In the genomic region with DNA sequence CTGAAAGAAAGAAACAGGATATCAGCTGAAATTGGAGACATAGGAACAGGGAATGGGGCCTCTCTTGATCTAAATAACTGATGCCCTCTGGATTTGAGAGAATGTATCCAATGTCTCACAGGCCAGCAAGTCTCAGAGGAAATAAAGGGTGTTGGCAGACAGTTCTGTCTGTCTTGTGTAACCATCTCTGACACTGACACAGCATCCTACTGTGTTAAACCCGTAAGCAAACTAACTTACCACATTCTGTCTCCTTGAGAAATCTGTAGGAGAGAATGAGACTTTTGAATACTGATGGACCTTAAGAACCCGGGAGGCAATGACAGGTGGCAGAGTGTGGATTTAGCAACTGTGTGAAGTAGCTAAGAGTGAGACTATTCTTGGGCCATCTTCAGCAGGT, we compare ENCODE assay signal across 25 mouse cellular contexts. TPM values are rescaled to one million over a fixed set of nuclear protein-coding genes. Genes with fewer than 3 reads are reported as not detected.
"Had no signal": no experiment of that assay in that cellular context is flagged by ENCODE, and none has a peak within 500 bp of the region (broad histone marks: within the 10 kb centered on the region; RNA-seq: fewer than 3 reads in every experiment).

No protein-coding gene starts in this region.

- ATAC-seq: liver, embryonic 12.5 days had no signal

- H3K27ac ChIP-seq: limb, embryonic 12.5 days; limb, embryonic 15.5 days; liver, embryonic 12.5 days; liver, embryonic 15.5 days had no signal

- H3K4me2 ChIP-seq: limb, embryonic 12.5 days; limb, embryonic 15.5 days; liver, embryonic 12.5 days; liver, embryonic 15.5 days; midbrain, embryonic 11.5 days had no signal

- H3K27me3 ChIP-seq: limb, embryonic 12.5 days; limb, embryonic 15.5 days; liver, embryonic 12.5 days; liver, embryonic 15.5 days had no signal

- H3K36me3 ChIP-seq: limb, embryonic 12.5 days; limb, embryonic 15.5 days; liver, embryonic 12.5 days; liver, embryonic 15.5 days had no signal

- H3K9ac ChIP-seq: limb, embryonic 12.5 days; limb, embryonic 15.5 days; liver, embryonic 12.5 days; liver, embryonic 15.5 days had no signal

- H3K4me3 ChIP-seq: limb, embryonic 12.5 days; limb, embryonic 15.5 days; liver, embryonic 12.5 days; liver, embryonic 15.5 days had no signal

- H3K4me1 ChIP-seq: limb, embryonic 12.5 days; limb, embryonic 15.5 days; liver, embryonic 12.5 days; liver, embryonic 15.5 days had no signal

- H3K9me3 ChIP-seq: limb, embryonic 12.5 days; limb, embryonic 15.5 days; liver, embryonic 12.5 days; liver, embryonic 15.5 days had no signal

- DNase-seq: kidney, adult 18-20 months; kidney, postnatal 10 days; kidney, postnatal 36 days; layer of hippocampus, adult 9-11 months; lung, adult 2 months; lung, postnatal 14 days; lung, postnatal 4 days; midbrain, embryonic 14.5 days; thymus, adult 18-20 months; thymus, postnatal 36 days had no signal

RNA-seq across cellular contexts. Expression of a gene that starts 41.7 kb away (rescaled TPM):
- total RNA-seq: megakaryocyte progenitor cell, adult 5-6 weeks; megakaryocyte-erythroid progenitor cell, adult 5-6 weeks had no signal
- polyA plus RNA-seq: kidney, embryonic 14.5 days; limb, embryonic 12.5 days; limb, embryonic 15.5 days; liver, embryonic 12.5 days; liver, embryonic 15.5 days; lung, adult 2 months; lung, embryonic 16.5 days; midbrain, postnatal 0 days; neural tube, embryonic 11.5 days; small intestine, adult 2 months; spleen, adult 2 months; stomach, embryonic 16.5 days; urinary bladder, adult 2 months had no signal
